Mouse (Mus musculus): ENCODE measurements around the gene Ptprs. TPM values are rescaled to one million over a fixed set of nuclear protein-coding genes. Genes with fewer than 3 reads are reported as not detected.

Gene Ptprs
- total RNA-seq (2021) (10 to 100 TPM; 41.7 to 47.5 TPM), polyA plus RNA-seq (2012; rRNA removed) (86.8 and 91.1 TPM in 2 replicates)
- long read RNA-seq, partial matches to known transcripts, result 4 of 6 reads
- long read RNA-seq, other reads (novel, unspliced or antisense), result 2 of 6 reads

DNA sequence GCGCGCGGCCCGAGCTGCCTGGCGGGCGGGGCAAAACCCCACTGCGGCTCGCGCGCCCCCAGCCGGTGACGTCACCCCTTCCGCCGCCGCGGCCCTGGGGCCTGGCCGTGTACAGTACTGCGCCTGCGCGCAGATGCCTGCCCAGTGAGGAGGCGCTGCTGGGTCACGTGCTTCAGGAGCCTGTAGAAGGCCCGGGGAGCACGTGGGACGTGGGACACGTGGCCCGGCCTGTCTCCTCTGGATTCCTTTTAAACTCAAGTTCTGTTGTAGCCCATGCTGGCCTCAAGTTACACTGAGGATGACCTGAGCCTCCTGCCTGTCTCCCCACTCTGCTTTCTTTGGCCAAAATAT, at the start of gene Ptprs:
TSS of gene Ptprs (minus strand) at position 82 of the 351 bp plus-strand sequence.
- Histone ChIP-seq H3K9ac (ENCODE audit: low read depth, low read length) (peak within 1 kb of the TSS; percentile 47), H3K4me1 (ENCODE audit: control insufficient read depth, insufficient read depth, low read length) (peaks cover 4% of the 10 kb centered on the region), H3K27ac (peak within 1 kb of the TSS; percentile 52; the same call in 1 of the 2 replicates), H3K27me3 (ENCODE audit: control insufficient read depth, insufficient read depth, low read length) (peaks cover 5% of the 10 kb centered on the region), H3K4me3 (peak within 1 kb of the TSS; percentile 68), H3K79me2 (replicated peaks; ENCODE audit: control insufficient read depth, insufficient read depth, low read length) (no peaks in the 10 kb centered on the region), H3K36me3 (ENCODE audit: control insufficient read depth, insufficient read depth, low read length) (no peaks in the 10 kb centered on the region)
- intact Hi-C loops (cut with DNase I), result loop anchor here (2.0 kb wide), 1 partner anchor 14 kb away; no protein-coding TSS in a partner anchor
- WGBS, result under 1% methylated on average over 27 of the region's 27 CpGs
- DNase-seq, result peak; percentile 91 to 94
- TF ChIP-seq POLR2A (IDR thresholded peaks at IDR 0.05; ENCODE audit: insufficient read depth, low read depth, low read length) (no peak), EP300 (IDR thresholded peaks at IDR 0.05; ENCODE audit: insufficient read depth, low read depth, low read length) (peak; percentile 27; the same call in 1 of the 2 replicates), CTCF (IDR thresholded peaks at IDR 0.05) (no peak)

DNA sequence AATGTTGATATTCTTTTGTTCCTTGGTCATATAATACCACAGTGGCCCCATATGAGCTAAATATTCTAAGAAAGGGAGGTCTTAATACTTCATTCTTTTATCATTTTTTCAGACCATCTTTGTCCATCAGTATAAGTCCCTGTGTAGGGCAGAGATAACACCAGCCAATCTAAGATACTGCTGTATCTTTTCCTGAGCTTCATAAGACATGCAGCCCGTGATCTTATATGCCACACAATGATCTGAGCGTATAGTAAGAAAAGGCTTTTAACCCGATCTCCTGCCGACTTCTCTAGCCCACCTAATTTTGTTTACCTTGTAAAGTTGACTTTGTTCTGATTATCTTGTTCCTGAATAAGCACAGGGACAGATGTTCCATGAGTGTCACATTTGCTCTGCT, 48.7 kb upstream of the Ptprs start:
- H3K27ac ChIP-seq, result no peak overlapping the region
- H3K4me1 ChIP-seq (ENCODE audit: control insufficient read depth, insufficient read depth, low read length), result no peaks in the 10 kb centered on the region
- H3K9ac ChIP-seq (ENCODE audit: low read depth, low read length), result no peak overlapping the region
- no peak for DNase-seq
- H3K36me3 ChIP-seq (ENCODE audit: control insufficient read depth, insufficient read depth, low read length), result no peaks in the 10 kb centered on the region
- intact Hi-C loops (cut with DNase I), result no loop called here
- TF ChIP-seq CTCF (IDR thresholded peaks at IDR 0.05) (no peak), EP300 (IDR thresholded peaks at IDR 0.05; ENCODE audit: insufficient read depth, low read depth, low read length) (no peak), POLR2A (IDR thresholded peaks at IDR 0.05; ENCODE audit: insufficient read depth, low read depth, low read length) (no peak)
- H3K27me3 ChIP-seq (ENCODE audit: control insufficient read depth, insufficient read depth, low read length), result 0 out of 2 replicates have a peak, but pooled peaks cover 4% of the 10 kb centered on the region
- no peaks in the 10 kb centered on the region for H3K79me2 ChIP-seq (replicated peaks; ENCODE audit: control insufficient read depth, insufficient read depth, low read length)
- WGBS, result 68% methylated on average over 4 of the region's 4 CpGs
- no peak overlapping the region for H3K4me3 ChIP-seq

DNA sequence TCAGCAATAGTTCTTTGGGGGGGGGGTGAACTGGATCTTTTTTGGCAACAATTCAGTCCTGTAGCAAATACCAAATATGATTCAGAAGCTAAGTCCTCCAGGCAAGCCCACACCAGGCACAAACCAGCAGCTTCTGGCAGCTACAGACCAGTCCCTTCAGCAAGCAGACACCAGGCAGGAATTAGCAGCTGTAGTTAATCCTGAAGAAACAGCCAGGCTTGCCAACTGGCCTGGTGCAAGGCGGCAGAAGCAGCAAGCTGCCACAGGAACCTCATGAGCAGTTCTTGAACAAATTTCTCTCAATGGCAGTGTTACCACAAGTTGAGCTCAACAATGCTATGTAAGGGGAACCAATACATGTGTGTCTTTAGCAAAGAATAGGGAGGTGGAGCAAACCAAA, 46.5 kb upstream of the Ptprs start:
- Histone ChIP-seq H3K27ac (no peak overlapping the region), H3K27me3 (ENCODE audit: control insufficient read depth, insufficient read depth, low read length) (0 out of 2 replicates have a peak, but pooled peaks cover 4% of the 10 kb centered on the region), H3K79me2 (replicated peaks; ENCODE audit: control insufficient read depth, insufficient read depth, low read length) (no peaks in the 10 kb centered on the region), H3K4me3 (no peak overlapping the region), H3K9ac (ENCODE audit: low read depth, low read length) (no peak overlapping the region), H3K36me3 (ENCODE audit: control insufficient read depth, insufficient read depth, low read length) (no peaks in the 10 kb centered on the region), H3K4me1 (ENCODE audit: control insufficient read depth, insufficient read depth, low read length) (no peaks in the 10 kb centered on the region)
- WGBS, result 51% methylated on average over 1 of the region's 1 CpGs
- TF ChIP-seq EP300 (IDR thresholded peaks at IDR 0.05; ENCODE audit: insufficient read depth, low read depth, low read length) (no peak), CTCF (IDR thresholded peaks at IDR 0.05) (no peak), POLR2A (IDR thresholded peaks at IDR 0.05; ENCODE audit: insufficient read depth, low read depth, low read length) (no peak)
- intact Hi-C loops (cut with DNase I), result no loop called here
- peak in 1 of 2 experiments; percentile 1 for DNase-seq

DNA sequence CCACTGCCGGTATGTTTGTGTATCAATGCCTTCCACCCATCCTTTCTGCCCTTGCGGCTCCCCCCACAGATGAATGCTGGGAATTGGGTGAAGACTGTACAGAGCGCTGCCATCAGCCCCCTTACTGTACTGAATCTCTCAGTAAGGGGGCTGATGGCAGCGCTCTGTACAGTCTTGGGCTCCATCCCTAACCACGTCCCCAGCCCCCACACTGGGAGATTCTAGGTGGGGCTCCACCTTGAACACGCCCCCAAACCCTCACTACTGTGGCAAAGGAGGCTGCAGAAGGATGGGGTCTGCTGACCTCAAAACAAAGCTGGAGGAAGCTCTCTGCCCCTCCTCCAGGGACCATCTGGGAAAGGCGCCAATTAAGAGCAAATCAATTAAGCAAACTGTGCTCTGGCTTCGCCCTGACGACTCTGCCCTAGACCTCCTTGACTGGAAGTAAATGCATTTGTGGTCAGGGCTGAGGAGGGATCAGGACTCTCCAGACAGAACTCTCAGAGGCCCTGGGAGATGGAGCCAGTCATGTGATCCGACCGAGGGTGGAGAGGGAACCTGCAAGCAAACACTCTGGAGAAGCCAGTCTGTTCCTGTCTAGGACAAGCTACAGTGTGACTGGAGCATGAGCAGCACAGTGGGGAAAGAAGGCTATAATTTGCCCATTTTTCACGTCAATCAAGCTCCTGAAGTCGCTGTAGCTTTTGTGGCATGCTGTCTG, 39.6 kb upstream of the Ptprs start:
- TF ChIP-seq CTCF (IDR thresholded peaks at IDR 0.05), result no peak
- no peak for TF ChIP-seq EP300 (IDR thresholded peaks at IDR 0.05; ENCODE audit: insufficient read depth, low read depth, low read length)
- TF ChIP-seq POLR2A (IDR thresholded peaks at IDR 0.05; ENCODE audit: insufficient read depth, low read depth, low read length), result no peak
- Histone ChIP-seq H3K79me2 (replicated peaks; ENCODE audit: control insufficient read depth, insufficient read depth, low read length) (no peaks in the 10 kb centered on the region), H3K4me3 (no peak overlapping the region), H3K4me1 (ENCODE audit: control insufficient read depth, insufficient read depth, low read length) (no peaks in the 10 kb centered on the region), H3K27ac (no peak overlapping the region), H3K9ac (ENCODE audit: low read depth, low read length) (no peak overlapping the region), H3K36me3 (ENCODE audit: control insufficient read depth, insufficient read depth, low read length) (no peaks in the 10 kb centered on the region), H3K27me3 (ENCODE audit: control insufficient read depth, insufficient read depth, low read length) (peaks cover 13% of the 10 kb centered on the region)
- 17% methylated on average over 13 of the region's 13 CpGs for WGBS
- intact Hi-C loops (cut with DNase I), result no loop called here
- peak in 1 of 2 experiments; percentile 13 for DNase-seq

DNA sequence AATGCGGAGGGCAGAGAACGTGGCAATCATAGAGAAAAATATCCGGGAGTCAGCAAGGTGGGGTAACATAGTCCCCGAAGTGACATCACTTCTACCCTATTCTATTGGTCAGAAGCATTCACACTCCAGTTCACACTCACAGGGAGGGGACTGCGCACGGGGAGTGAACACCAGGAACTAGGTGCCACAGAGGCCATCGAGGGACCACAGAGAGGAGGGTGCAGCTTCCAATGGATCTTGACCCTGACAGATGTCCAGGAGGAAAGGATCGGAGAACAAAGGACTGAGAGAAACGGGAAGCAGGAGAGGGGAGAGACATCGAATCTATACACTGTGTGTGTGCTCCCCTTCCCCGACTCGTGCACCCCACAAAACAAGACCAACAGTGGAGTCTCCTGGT, 38.6 kb upstream of the Ptprs start:
- H3K27me3 ChIP-seq (ENCODE audit: control insufficient read depth, insufficient read depth, low read length), result peaks cover 18% of the 10 kb centered on the region

DNA sequence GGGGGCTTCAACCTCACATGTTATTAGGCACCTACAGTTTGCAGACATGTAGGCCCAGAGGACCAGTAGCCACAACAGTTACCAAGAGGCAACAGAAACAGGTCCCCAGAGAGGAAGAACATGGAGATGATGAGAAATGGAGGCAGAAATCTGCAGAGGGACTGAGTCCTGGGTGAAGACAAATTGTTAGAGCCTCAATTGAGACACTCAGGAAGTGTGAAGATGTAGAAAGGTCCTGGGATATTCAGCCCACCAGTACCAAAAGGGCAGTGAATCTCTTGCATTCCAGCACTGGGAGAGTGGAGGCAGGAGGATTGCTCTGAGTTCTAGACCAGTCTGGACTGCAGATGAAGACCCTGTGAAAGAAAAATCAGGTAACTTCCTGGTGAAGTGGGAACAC, 38.0 kb upstream of the Ptprs start:
- H3K79me2 ChIP-seq (replicated peaks; ENCODE audit: control insufficient read depth, insufficient read depth, low read length), result no peaks in the 10 kb centered on the region
- H3K4me3 ChIP-seq, result no peak overlapping the region
- peaks cover 18% of the 10 kb centered on the region for H3K27me3 ChIP-seq (ENCODE audit: control insufficient read depth, insufficient read depth, low read length)
- no peak for TF ChIP-seq CTCF (IDR thresholded peaks at IDR 0.05)
- no peak for TF ChIP-seq EP300 (IDR thresholded peaks at IDR 0.05; ENCODE audit: insufficient read depth, low read depth, low read length)
- TF ChIP-seq POLR2A (IDR thresholded peaks at IDR 0.05; ENCODE audit: insufficient read depth, low read depth, low read length), result no peak
- intact Hi-C loops (cut with DNase I), result no loop called here
- no peaks in the 10 kb centered on the region for H3K36me3 ChIP-seq (ENCODE audit: control insufficient read depth, insufficient read depth, low read length)
- H3K9ac ChIP-seq (ENCODE audit: low read depth, low read length), result no peak overlapping the region
- no peaks in the 10 kb centered on the region for H3K4me1 ChIP-seq (ENCODE audit: control insufficient read depth, insufficient read depth, low read length)
- H3K27ac ChIP-seq, result no peak overlapping the region
- DNase-seq, result peak in 1 of 2 experiments; percentile 6

More for the DNA sequence above, 38.6 kb upstream of the Ptprs start:
- Histone ChIP-seq H3K27ac (no peak overlapping the region), H3K36me3 (ENCODE audit: control insufficient read depth, insufficient read depth, low read length) (no peaks in the 10 kb centered on the region), H3K4me1 (ENCODE audit: control insufficient read depth, insufficient read depth, low read length) (no peaks in the 10 kb centered on the region), H3K9ac (ENCODE audit: low read depth, low read length) (no peak overlapping the region), H3K4me3 (no peak overlapping the region), H3K79me2 (replicated peaks; ENCODE audit: control insufficient read depth, insufficient read depth, low read length) (no peaks in the 10 kb centered on the region)
- intact Hi-C loops (cut with DNase I), result no loop called here
- WGBS, result 48% methylated on average over 12 of the region's 12 CpGs
- no peak for TF ChIP-seq CTCF (IDR thresholded peaks at IDR 0.05)
- TF ChIP-seq EP300 (IDR thresholded peaks at IDR 0.05; ENCODE audit: insufficient read depth, low read depth, low read length), result no peak
- no peak for TF ChIP-seq POLR2A (IDR thresholded peaks at IDR 0.05; ENCODE audit: insufficient read depth, low read depth, low read length)
- peak in 1 of 2 experiments; percentile 2 for DNase-seq

Data from heart, adult 2 months (tissue).